Mouse (Mus musculus) C2C12 (cell line): Measurements from ENCODE around the gene Tmprss3. TPM values are rescaled to one million over a fixed set of nuclear protein-coding genes. Genes with fewer than 3 reads are reported as not detected.

Experiments
- H3K27me3 ChIP-seq: one replicate; pipeline ENCODE4 v1.6.1; 2011; ENCODE audit not compliant: control insufficient read depth, insufficient read depth, insufficient read length
- H3K36me3 ChIP-seq: one replicate; pipeline ENCODE4 v1.6.1; 2011; ENCODE audit not compliant: control insufficient read depth, insufficient read depth
- H3K4me3 ChIP-seq: one replicate; pipeline ENCODE4 v1.5.1; 2011; ENCODE audit warnings: mild to moderate bottlenecking, control low read depth; ENCODE audit not compliant: poor library complexity, insufficient read depth, severe bottlenecking
- H3K79me2 ChIP-seq: one replicate; pipeline ENCODE4 v1.6.1; 2011; ENCODE audit not compliant: control insufficient read depth, insufficient read depth
- H3K79me3 ChIP-seq: one replicate; pipeline ENCODE4 v1.6.1; 2011; ENCODE audit warnings: low read depth, control low read depth
- H3ac ChIP-seq: one replicate; pipeline ENCODE3; 2011; ENCODE audit warnings: low read depth; ENCODE audit not compliant: control insufficient read depth, insufficient read length
- CEBPB ChIP-seq: IDR thresholded peaks from one replicate; pipeline ENCODE4 v1.6.1; 2011; ENCODE audit warnings: low read depth, mild to moderate bottlenecking, control low read depth, moderate library complexity
- CTCF ChIP-seq: IDR thresholded peaks from one replicate; pipeline ENCODE4 v1.5.1; 2011; ENCODE audit not compliant: control insufficient read depth, insufficient read depth, insufficient read length
- FOSL1 ChIP-seq: IDR thresholded peaks from one replicate; pipeline ENCODE4 v1.8.0; 2011; ENCODE audit warnings: mild to moderate bottlenecking, low read length; ENCODE audit not compliant: poor library complexity, insufficient read depth, severe bottlenecking
- MAX ChIP-seq: IDR thresholded peaks from one replicate; pipeline ENCODE4 v1.6.1; 2011; ENCODE audit warnings: mild to moderate bottlenecking, control low read depth
- MYOD1 ChIP-seq: IDR thresholded peaks from one replicate; pipeline ENCODE4 v1.6.1; 2011; ENCODE audit warnings: low read depth; ENCODE audit not compliant: control insufficient read depth, insufficient read length
- MYOG ChIP-seq: IDR thresholded peaks from one replicate; pipeline ENCODE4 v1.6.1; 2011; ENCODE audit not compliant: control insufficient read depth, insufficient read length; ENCODE audit errors: extremely low read depth
- USF1 ChIP-seq: IDR thresholded peaks from one replicate; pipeline ENCODE4 v1.6.1; 2011; ENCODE audit warnings: low read depth, mild to moderate bottlenecking, control low read depth, moderate library complexity
- polyA plus RNA-seq: library from polyadenylated mRNA; unstranded; fragments of >200 nt; fragmentation: generic; extraction: Trizol; gene quantifications from one replicate; pipeline ENCODE4 v1.2.1, GENCODE M21; 2012; ENCODE audit warnings: missing spikeins

The Tmprss3 gene
- polyA plus RNA-seq, 1 experiment: not detected

DNA sequence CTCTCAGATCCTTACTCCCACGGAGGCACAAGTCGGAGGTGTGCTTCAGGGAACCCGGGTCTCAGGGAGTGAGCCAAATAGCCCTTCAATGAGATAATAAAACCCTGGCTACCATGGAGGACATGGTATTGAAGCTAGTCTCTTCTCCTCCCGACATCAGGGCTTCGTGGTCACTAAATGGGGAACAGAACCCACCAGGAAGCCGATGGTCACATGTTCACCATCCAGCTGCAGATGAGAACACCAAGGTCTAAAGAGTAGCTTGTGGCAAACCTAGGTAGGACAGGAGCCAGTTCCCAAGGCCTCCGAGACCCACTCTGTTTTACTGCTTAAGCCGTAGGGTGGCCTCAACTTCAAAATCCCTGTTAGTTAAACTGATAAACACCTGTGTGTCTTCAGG lies 9.9 kb upstream of the Tmprss3 start:
- Histone ChIP-seq H3K79me2 (no peaks in the 10 kb centered on the region), H3K27me3 (peaks cover 17% of the 10 kb centered on the region), H3K36me3 (no peaks in the 10 kb centered on the region), H3K4me3 (no peak overlapping the region), H3K79me3 (no peaks in the 10 kb centered on the region), H3ac (no peak overlapping the region)
- TF ChIP-seq CTCF: no peak
- no peak for TF ChIP-seq MYOD1
- no peak for TF ChIP-seq FOSL1
- no peak for TF ChIP-seq MYOG
- TF ChIP-seq CEBPB: no peak
- no peak for TF ChIP-seq USF1
- no peak for TF ChIP-seq MAX

DNA sequence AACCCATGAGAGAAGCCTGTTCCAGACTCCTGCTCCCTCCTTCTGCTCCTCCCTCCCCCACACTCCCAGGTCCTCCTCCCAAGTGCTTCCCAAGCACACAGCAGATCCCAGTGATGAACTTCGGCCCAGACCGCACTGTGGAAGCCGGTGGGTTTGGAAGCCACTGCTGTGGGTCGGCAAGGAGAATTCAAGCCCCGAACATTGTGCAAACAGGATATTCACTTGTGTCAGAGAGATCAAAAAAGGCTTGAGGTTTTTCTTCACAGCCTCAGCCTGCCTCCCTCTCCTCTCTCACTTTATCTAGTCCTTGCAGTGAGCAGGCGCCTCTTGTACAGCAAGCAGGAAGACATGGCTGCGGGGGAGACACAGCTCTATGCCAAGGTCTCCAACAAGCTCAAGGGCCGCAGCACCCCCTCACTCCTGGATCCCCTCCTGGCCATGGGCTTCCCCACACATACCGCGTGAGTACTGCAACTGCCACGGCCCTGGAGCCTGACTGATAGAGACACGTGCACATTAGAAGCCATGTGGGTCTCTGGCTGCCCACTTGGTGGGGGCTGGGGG lies 9.1 kb upstream of the Tmprss3 start, which contains the start of gene Ubash3a:
Gene Ubash3a, plus strand, starts transcription at position 103 of the 564 bp plus-strand sequence.
- Histone ChIP-seq H3K79me3 (no peaks in the 10 kb centered on the region), H3ac (no peak within 1 kb of the TSS), H3K4me3 (no peak within 1 kb of the TSS), H3K79me2 (no peaks in the 10 kb centered on the region), H3K36me3 (no peaks in the 10 kb centered on the region), H3K27me3 (peaks cover 17% of the 10 kb centered on the region)
- TF ChIP-seq MAX (no peak), USF1 (no peak), MYOD1 (no peak), CTCF (no peak), MYOG (no peak), FOSL1 (no peak), CEBPB (no peak)

DNA sequence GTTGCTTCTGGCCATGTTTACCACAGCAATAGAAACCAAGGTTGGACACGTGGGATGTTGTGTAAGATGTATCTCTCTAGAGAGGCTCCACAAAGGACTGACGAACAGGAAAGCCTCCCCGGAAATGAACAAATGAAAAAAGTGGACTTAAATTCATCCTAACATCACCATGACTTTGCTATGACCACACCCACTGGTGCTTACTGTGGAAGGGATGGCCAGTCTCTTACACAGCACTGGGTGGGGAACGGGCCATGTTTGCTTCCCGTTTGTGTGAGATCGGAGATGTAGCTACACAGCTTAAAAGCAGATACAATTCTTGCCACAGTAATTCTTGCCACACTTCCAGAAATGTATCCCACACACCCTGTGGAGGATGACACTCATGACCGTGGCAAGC lies 2.5 kb downstream of the Tmprss3 start:
- Histone ChIP-seq H3K4me3 (no peak overlapping the region), H3K79me3 (no peaks in the 10 kb centered on the region), H3K79me2 (no peaks in the 10 kb centered on the region), H3ac (no peak overlapping the region), H3K27me3 (no peaks in the 10 kb centered on the region), H3K36me3 (no peaks in the 10 kb centered on the region)
- TF ChIP-seq MAX (no peak), CTCF (no peak), USF1 (no peak), MYOD1 (no peak), MYOG (no peak), CEBPB (no peak), FOSL1 (no peak)

DNA sequence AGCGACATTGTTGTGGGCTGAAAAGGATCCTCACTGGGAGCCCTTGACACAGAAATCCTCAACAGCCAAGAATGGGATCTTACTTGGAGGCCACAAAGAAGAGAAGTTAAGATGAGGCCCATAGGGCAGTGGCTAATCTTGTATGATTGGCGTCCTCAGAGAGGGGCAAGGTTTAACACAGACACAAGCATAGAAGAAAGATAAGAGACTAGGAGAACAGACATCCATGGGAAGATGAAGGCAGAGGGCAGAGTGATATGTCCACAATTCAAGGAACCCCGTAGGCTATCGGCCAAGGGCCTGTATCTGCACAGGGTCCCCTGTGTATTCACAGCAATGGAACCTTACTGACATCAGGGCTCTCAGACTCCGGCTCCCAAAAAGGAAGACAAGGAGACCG lies 3.6 kb downstream of the Tmprss3 start:
- Histone ChIP-seq H3K36me3 (no peaks in the 10 kb centered on the region), H3K79me3 (no peaks in the 10 kb centered on the region), H3K79me2 (no peaks in the 10 kb centered on the region), H3K27me3 (no peaks in the 10 kb centered on the region), H3ac (no peak overlapping the region), H3K4me3 (no peak overlapping the region)
- TF ChIP-seq MYOD1: no peak
- TF ChIP-seq FOSL1: no peak
- TF ChIP-seq CTCF: no peak
- no peak for TF ChIP-seq CEBPB
- TF ChIP-seq MYOG: no peak
- no peak for TF ChIP-seq MAX
- no peak for TF ChIP-seq USF1

DNA sequence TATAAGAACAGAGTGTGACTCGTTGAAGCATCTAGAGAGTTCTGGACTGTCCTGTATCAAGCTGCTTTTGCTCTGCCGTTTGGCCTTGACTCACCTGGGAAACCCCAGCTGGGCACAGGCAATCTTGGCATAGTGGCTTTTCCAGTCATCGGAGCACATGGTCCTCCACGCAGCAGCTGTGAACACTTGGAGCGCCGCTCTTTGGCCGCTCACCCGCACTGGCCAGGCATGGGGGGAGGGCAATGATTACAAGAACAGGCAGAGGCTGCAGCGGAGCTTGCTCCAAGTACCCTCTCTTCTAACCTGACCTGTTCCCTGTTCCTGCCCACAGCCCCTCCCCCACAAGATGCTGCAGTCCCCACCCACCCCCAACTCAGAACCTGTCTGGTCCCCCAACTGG lies 5.4 kb downstream of the Tmprss3 start:
- Histone ChIP-seq H3ac (no peak overlapping the region), H3K27me3 (peaks cover 6% of the 10 kb centered on the region), H3K79me2 (no peaks in the 10 kb centered on the region), H3K79me3 (no peaks in the 10 kb centered on the region), H3K4me3 (no peak overlapping the region), H3K36me3 (no peaks in the 10 kb centered on the region)
- TF ChIP-seq FOSL1: no peak
- no peak for TF ChIP-seq MAX
- no peak for TF ChIP-seq USF1
- no peak for TF ChIP-seq MYOG
- no peak for TF ChIP-seq CEBPB
- no peak for TF ChIP-seq CTCF
- TF ChIP-seq MYOD1: no peak

DNA sequence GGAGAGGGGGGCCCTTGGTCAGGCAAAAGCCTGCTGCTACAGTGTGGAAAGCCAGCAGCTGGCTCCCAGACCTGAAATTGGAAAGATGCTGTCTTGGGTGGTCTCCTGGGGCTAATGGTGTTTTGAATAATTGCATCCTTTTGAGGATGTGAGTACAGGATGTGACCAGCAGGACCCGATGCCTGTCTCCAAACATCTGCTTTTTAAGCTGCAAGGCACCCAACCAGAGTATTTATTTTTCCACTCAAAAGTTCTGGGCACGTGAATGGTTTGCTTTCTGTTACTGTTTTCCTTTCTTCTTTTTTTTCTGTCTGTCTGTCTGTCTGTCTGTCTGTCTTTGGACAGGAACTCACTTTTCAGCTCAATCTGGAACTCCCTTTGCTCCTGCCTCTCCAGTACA lies 6.1 kb downstream of the Tmprss3 start:
- Histone ChIP-seq H3K27me3 (peaks cover 6% of the 10 kb centered on the region), H3ac (no peak overlapping the region), H3K36me3 (no peaks in the 10 kb centered on the region), H3K79me3 (no peaks in the 10 kb centered on the region), H3K79me2 (no peaks in the 10 kb centered on the region), H3K4me3 (no peak overlapping the region)
- TF ChIP-seq FOSL1 (no peak), MAX (no peak), MYOG (no peak), USF1 (no peak), CTCF (no peak), CEBPB (no peak), MYOD1 (no peak)
